Mouse (Mus musculus): ENCODE results near the gene Lbhd1. TPM values are rescaled to one million over a fixed set of nuclear protein-coding genes. Genes with fewer than 3 reads are reported as not detected.

Lbhd1 gene
- total and polyA plus RNA-seq, 3 experiments = 15.5 to 123 (median 46.5) TPM

- Histone ChIP-seq H3K9ac (ENCODE audit: control insufficient read depth, low read depth, low read length, poor library complexity, severe bottlenecking) (peak overlapping the region; percentile 94), H3K36me3 (ENCODE audit: control insufficient read depth in 1 of 2, insufficient read depth in 2 of 2, low read length in 2 of 2) (peaks cover 0 to 32% of the 10 kb centered on the region in 2 experiments; a peak in 2 of 4 replicates), H3K4me1 (ENCODE audit: control insufficient read depth in 1 of 2, insufficient read depth in 2 of 2, low read length in 2 of 2) (peaks cover 0 to 13% of the 10 kb centered on the region in 2 experiments; a peak in 1 of 4 replicates), H3K27ac (ENCODE audit: control insufficient read depth, low read depth, low read length) (peak overlapping the region; percentile 91), H3K9me3 (replicated peaks; ENCODE audit: insufficient read depth, low read length) (no peaks in the 10 kb centered on the region), H3K27me3 (ENCODE audit: control insufficient read depth in 1 of 2, insufficient read depth in 2 of 2, low read length in 2 of 2) (no peaks in the 10 kb centered on the region), H3K4me3 (ENCODE audit: control insufficient read depth in 1 of 2, insufficient read depth in 1 of 2, low read depth in 2 of 2, low read length in 2 of 2) (peak overlapping the region; percentile 75 to 85), H3K79me2 (ENCODE audit: control insufficient read depth, insufficient read depth, low read length, poor library complexity) (peaks cover 26% of the 10 kb centered on the region)
- DNase-seq (ENCODE audit: low read depth, low spot score) = peak; percentile 64
- TF ChIP-seq BHLHE40 (IDR thresholded peaks at IDR 0.05; ENCODE audit: borderline replicate concordance, low read depth, low read length) = peak; percentile 80
- peak; percentile 95 for TF ChIP-seq MXI1 (IDR thresholded peaks at IDR 0.05; ENCODE audit: low read depth, low read length)
- no peak for TF ChIP-seq RAD21 (IDR thresholded peaks at IDR 0.05; ENCODE audit: low read depth, low read length)
- peak; percentile 65 for TF ChIP-seq KAT2A (conservative IDR thresholded peaks at IDR 0.05; ENCODE audit: low read depth, low read length)
- no peak; the same call in 1 of the 2 replicates for TF ChIP-seq NELFE (IDR thresholded peaks at IDR 0.05; ENCODE audit: low read depth, low read length)
- no peak for TF ChIP-seq TBP (IDR thresholded peaks at IDR 0.05; ENCODE audit: low read depth, low read length)
- no peak for TF ChIP-seq EP300 (IDR thresholded peaks at IDR 0.05; ENCODE audit: low read depth in 1 of 2, low read length in 2 of 2)
- TF ChIP-seq GABPA (IDR thresholded peaks at IDR 0.05; ENCODE audit: low read depth, low read length) = no peak
- no peak; the same call in 1 of the 2 replicates for TF ChIP-seq CHD2 (IDR thresholded peaks at IDR 0.05; ENCODE audit: low read length)
- no peak for TF ChIP-seq ZKSCAN1 (IDR thresholded peaks at IDR 0.05; ENCODE audit: low read depth, low read length)
- TF ChIP-seq HCFC1 (IDR thresholded peaks at IDR 0.05; ENCODE audit: low read depth, low read length) = no peak; the same call in 1 of the 2 replicates
- peak; percentile 94 for TF ChIP-seq POLR2AphosphoS2 (IDR thresholded peaks at IDR 0.05; ENCODE audit: low read length)
- no peak for TF ChIP-seq ZC3H11A (IDR thresholded peaks at IDR 0.05; ENCODE audit: low read depth, low read length)
- peak; percentile 61; the same call in 1 of the 2 replicates for TF ChIP-seq ETS1 (IDR thresholded peaks at IDR 0.05; ENCODE audit: low read depth, low read length)
- no peak for TF ChIP-seq TAL1 (IDR thresholded peaks at IDR 0.05; ENCODE audit: low read length)
- TF ChIP-seq ZNF384 (IDR thresholded peaks at IDR 0.05; ENCODE audit: low read depth, low read length) = no peak
- peak; percentile 40; the same call in 1 of the 2 replicates for TF ChIP-seq MAFK (IDR thresholded peaks at IDR 0.05; ENCODE audit: borderline replicate concordance, low read depth, low read length)
- peak; percentile 97 for TF ChIP-seq MYC (IDR thresholded peaks at IDR 0.05; ENCODE audit: low read depth, low read length)
- peak; percentile 40 for TF ChIP-seq GATA1 (IDR thresholded peaks at IDR 0.05; ENCODE audit: low read depth, low read length)
- TF ChIP-seq SIN3A (IDR thresholded peaks at IDR 0.05; ENCODE audit: low read length) = peak; percentile 84
- TF ChIP-seq MAZ (IDR thresholded peaks at IDR 0.05; ENCODE audit: low read depth, low read length) = 0 out of 2 replicates have a peak, but pooled peaks have one; percentile 65
- no peak for TF ChIP-seq TCF12 (IDR thresholded peaks at IDR 0.05; ENCODE audit: low read depth, low read length)
- TF ChIP-seq POLR2AphosphoS5 (IDR thresholded peaks at IDR 0.05; ENCODE audit: borderline replicate concordance, low read depth, low read length) = 0 out of 2 replicates have a peak, but pooled peaks have one; percentile 1
- peak; percentile 78 for TF ChIP-seq ZMIZ1 (IDR thresholded peaks at IDR 0.05; ENCODE audit: low read depth, low read length)
- no peak for TF ChIP-seq NRF1 (IDR thresholded peaks at IDR 0.05; ENCODE audit: insufficient read depth, low read depth, low read length, poor library complexity, severe bottlenecking)
- no peak for TF ChIP-seq UBTF (IDR thresholded peaks at IDR 0.05; ENCODE audit: borderline replicate concordance, insufficient read depth, low read depth, low read length)
- TF ChIP-seq ELF1 (IDR thresholded peaks at IDR 0.05; ENCODE audit: low read depth, low read length) = no peak
- TF ChIP-seq CHD1 (IDR thresholded peaks at IDR 0.05; ENCODE audit: low read depth, low read length) = peak; percentile 98
- TF ChIP-seq RCOR1 (IDR thresholded peaks at IDR 0.05; ENCODE audit: low read depth, low read length) = peak; percentile 65
- TF ChIP-seq POLR2A (IDR thresholded peaks at IDR 0.05; ENCODE audit: control insufficient read depth in 1 of 2, insufficient read depth in 1 of 2, low read depth in 1 of 2, low read length in 2 of 2, poor library complexity in 1 of 2) = peak; percentile 41 to 52; a peak in 3 of 4 replicates
- TF ChIP-seq USF2 (IDR thresholded peaks at IDR 0.05; ENCODE audit: borderline replicate concordance in 1 of 2, insufficient read depth in 1 of 2, low read depth in 1 of 2, low read length in 2 of 2) = no peak
- TF ChIP-seq SMC3 (IDR thresholded peaks at IDR 0.05; ENCODE audit: low read depth, low read length) = peak; percentile 29; the same call in 1 of the 2 replicates
- TF ChIP-seq MEF2A (IDR thresholded peaks at IDR 0.05; ENCODE audit: extremely low read depth, insufficient replicate concordance, low read depth, low read length, poor library complexity, severe bottlenecking) = no peak
- TF ChIP-seq JUND (IDR thresholded peaks at IDR 0.05; ENCODE audit: low read depth, low read length) = no peak
These were observed 4.3 kb downstream of the Lbhd1 start for GRCm38 (mm10) chr19:8887585-8888463.
